Mouse (Mus musculus): ENCODE measurements around the gene Gm20517.

The Gm20517 gene

DNA sequence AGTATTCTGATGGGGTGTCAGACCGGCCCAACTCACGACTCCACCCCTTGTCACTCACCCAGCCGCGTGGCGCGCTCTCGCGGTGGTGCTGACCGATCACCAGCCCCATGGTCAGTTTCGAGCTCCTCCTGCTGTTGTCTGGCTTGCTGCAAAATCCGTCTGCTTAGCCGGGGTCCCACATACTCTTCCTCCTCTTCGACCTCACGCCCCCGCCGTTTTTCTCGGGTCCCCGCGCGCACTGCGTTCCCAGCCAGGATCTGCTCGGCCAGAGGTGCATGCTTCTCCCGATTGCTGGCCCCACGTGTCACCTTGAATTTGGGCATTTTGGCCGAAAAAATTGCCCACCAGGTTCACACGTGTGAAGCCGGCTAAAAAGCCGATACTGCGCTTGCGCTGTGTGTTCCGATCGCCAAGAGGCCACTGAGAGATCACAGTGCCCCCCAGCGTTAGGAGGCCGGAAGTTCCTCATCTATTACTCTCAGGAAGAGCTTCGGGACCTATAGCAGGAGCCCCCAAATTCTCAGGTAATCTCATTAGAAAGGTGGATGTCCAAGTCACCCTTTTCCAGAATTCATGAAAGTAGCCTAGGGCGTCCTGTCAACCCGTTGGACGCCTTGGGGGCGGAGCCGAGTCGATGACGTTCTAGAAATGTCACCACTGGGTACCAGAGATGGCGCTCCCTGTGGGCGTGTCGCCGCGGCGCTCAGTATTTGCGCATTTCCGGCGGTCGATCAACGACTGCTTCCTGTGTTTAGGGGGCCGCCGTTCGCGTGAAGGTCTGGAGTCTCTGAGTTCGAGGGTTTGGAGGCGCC, at the start of gene Gm20517, which contains the start of the genes Bysl and Med20:
TSS of gene Gm20517 (plus strand) at position 741 of the 812 bp plus-strand sequence.
TSS of gene Bysl (minus strand) at position 644 of the 812 bp plus-strand sequence.
TSS of gene Med20 (plus strand) at position 734 of the 812 bp plus-strand sequence.
- in situ Hi-C loops (cut with MboI; ENCODE audit: unreplicated experiment in 2 of 2), result loop anchor here (5.0 to 10.0 kb wide), 5 partner anchors 76 to 494 kb away; partner anchors contain the start of genes Mrps10 (in 2 of the 2), Frs3 (in 1 of the 2), Gm21981 (in 1 of the 2) and Prickle4 (in 1 of the 2)

DNA sequence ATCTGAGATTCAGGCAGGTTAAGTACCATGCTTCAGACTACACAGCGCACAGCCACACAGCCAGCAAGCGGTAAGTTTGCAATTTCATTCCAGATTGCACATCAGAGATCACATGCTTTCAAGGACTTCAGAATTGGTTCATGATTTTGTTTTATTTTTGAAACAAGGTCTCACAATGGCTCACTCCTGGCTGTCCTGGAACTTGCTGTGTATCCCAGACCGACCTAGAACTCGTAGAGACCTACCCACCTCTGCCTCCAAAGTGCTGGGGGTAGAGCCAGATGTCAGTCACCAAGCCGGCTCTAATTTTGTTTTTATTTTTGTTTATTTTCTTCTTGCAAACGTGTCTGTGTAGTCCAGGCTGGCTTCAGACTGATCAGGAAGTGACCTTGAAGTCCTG, 48.5 kb upstream of the Gm20517 start:
- in situ Hi-C loops (cut with MboI; ENCODE audit: unreplicated experiment in 2 of 2), result no loop called here

DNA sequence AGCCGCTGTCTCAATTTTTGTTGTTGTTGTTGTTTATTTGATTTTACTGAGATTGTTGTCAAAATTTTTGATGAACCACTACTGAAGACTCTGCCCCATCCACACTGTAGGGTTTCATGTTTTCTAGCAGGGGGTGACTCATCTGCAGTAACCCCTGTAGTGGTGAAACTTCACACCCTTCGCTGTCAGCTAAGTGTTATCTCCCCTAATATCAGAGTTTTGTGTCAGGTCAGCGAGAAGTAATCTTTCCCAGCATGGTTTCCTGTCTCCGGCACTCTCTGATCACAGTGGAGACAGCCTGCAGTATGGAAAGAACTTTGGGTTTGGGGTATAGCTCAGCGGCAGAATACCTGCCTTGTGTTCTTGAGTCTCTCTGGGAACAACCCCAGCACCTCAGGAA, 46.8 kb upstream of the Gm20517 start:
- in situ Hi-C loops (cut with MboI; ENCODE audit: unreplicated experiment in 2 of 2), result no loop called here

DNA sequence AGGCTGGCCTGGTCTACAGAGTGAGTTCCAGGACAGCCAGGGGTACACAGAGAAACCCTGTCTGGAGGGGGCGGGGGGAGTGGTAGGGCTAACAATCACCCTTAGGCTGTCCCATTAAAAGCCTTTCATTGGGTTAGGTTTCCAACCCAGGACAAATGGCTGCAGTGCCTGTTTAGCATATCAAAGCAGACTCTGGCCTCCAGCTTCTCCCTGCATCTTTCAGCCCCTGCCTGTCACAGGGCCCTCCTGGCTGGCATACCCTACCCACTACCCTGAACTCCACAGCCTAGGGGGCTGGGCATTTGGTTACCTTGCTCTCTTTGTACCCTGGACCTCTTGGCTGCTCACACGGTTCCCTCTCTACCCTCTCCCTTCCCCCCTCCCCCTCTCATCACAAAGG, 45.3 kb upstream of the Gm20517 start:
- in situ Hi-C loops (cut with MboI; ENCODE audit: unreplicated experiment in 2 of 2), result no loop called here

DNA sequence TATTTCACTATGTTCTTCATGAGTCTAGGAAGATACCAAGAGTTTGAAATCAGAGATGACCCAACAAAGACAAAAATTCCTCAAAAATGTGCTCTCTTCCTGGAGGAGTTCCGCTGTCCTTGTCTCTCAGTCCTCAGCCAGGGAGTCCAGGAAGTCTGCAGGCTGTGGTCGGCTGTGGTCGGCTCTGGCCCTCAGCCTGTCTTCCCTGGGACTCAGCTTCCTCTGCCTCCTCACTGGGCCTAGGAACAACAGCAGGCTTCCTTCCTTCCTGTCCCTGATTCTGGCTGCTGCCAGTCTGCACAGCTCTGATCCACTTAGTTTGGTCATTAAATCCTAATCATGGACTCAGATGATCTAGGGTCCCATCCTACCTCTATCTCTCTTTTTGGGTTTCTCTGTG, 44.1 kb upstream of the Gm20517 start:
- in situ Hi-C loops (cut with MboI; ENCODE audit: unreplicated experiment in 2 of 2), result no loop called here

DNA sequence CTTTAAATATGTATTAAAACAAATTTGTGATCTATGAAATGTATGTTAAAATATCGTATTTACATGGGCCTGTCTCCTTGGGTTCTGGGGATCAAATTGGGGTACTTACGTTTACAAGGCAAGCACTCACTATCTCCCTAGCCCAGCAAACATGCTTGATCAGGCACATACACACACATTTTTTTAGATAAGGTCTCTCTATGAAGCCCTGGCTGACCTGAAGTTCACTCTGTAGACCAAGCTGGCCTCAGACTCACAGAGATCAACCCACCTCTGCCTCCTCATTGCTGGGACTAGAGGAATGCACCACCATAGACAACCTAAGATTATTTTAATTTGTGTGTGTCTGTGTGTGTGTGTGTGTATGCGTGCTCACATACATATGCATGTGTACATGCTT, 43.0 kb upstream of the Gm20517 start:
- in situ Hi-C loops (cut with MboI; ENCODE audit: unreplicated experiment in 2 of 2), result no loop called here

DNA sequence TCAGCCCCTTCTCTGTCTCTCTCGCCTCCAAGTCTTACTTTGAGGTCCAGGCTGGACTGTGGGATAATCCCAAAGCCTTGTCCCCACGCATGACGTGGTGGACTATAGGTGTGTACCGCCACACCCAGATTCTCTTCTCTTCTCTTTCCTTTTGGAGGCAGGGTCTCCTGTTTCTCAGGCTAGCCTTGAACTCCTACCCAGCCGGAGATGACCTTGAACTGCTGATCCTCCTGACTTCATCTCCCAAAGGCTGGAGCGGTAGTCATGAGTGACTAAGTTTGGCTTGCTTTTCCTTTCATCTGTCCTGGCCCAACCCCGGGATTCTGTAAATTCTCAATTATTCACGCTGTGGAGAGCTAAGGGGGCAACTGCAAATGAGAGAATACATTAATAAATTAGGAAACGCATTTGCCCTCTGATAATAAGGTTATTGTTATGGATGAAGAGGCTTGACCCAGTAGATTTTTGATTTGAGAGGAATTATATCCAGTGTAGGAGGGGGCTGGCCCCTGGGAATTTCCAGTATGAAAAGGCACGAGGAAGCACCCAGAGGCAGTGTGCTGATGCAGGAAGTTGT, 42.4 kb upstream of the Gm20517 start:
- in situ Hi-C loops (cut with MboI; ENCODE audit: unreplicated experiment in 2 of 2), result no loop called here

DNA sequence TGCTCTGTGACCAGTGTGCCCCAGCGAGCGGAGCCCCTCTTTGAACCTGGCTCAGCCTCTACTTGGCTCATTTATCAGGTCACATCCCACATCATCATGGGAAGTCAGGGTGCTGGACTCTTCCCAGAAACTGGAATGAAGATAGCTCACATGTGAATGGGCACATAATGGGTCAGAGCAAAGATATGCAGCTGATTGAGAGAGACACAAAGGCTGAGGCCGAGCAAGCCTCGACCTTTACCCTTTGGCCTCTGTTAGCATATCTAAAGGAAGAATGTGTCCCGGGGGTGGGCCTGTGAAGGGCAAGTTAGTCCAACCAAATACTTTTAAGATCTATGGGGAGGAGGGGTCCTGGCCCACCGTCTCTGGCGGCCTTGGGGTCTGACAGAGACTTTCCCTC, 39.8 kb upstream of the Gm20517 start:
- in situ Hi-C loops (cut with MboI; ENCODE audit: unreplicated experiment in 2 of 2), result no loop called here

DNA sequence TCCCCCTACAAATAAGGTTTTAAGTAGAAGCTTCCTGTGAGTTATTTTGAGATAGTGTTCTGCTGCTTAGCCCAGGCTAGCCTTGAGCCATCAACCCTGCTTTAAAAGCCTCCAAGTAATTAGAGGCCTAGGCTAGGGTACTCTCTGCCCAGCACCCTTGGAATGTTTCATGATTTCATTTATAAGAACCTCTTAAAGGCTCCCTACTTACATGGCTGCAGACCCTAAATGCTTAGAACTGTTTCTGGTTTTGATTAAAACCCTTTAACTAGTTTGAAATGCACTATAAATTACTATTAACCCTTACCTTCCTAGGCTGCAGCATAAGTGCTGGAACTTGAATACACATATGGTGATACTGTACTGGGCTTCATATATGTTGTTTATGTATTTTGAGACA, 39.0 kb upstream of the Gm20517 start:
- in situ Hi-C loops (cut with MboI; ENCODE audit: unreplicated experiment in 2 of 2), result no loop called here

DNA sequence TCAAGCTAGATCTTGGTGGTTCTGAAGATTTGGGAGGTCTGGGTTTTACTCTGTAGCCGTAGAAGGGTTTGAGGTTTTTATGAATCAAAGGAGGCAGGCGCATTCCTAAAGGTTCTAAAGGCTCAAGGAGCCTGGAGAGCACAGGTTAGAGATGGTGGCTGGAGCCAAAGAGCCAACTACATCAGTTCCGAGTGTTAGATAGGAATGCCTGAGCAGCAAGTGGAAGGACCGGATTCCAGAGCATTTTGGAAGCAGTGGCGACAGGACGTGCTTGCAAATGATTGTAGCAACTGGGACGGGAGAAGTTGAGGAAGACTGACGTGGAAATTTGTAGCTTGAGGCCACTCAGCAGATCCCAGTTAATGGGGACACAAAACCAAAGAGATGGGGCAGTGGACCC, 37.4 kb upstream of the Gm20517 start:
- in situ Hi-C loops (cut with MboI; ENCODE audit: unreplicated experiment in 2 of 2), result no loop called here

DNA sequence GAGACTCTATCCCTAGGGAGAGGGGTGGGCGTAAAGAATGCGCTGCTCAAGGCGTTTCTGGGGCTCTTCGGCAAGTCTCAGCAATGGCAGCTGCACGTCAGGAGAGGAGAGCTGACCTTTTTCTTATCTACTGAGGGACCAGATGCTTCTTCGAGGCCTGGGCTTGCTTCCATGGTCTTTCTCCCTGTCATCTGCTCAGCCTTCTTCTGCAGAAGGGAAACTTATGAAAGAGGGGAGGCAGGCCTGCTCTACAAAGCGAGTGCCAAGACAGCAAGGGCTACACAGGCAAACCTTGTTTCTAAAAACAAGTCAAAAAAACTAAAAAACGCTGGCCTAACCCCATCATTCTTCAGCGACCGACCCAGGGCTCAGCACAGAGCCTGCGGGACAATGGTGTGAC, 36.6 kb upstream of the Gm20517 start:
- in situ Hi-C loops (cut with MboI; ENCODE audit: unreplicated experiment in 2 of 2), result no loop called here

DNA sequence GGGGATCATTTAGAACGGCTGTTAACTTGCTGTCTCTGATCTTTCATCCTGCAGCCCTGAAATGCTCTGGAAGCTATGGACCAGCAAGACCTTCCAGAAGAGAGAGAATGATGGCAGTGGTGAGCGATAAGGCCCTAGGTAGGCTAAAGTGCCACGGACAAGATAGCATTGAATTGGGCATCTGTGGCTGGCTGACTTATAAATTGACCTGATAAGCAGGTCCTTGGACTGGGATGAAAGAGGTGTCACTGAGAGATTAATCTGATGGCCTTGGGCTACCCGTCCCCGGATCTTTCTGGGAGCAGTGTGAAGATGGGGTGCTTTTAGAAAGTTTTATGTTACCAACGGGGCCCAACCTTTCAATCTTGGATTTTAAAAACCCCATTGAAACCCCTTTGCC, 32.7 kb upstream of the Gm20517 start:
- in situ Hi-C loops (cut with MboI; ENCODE audit: unreplicated experiment in 2 of 2), result no loop called here

DNA sequence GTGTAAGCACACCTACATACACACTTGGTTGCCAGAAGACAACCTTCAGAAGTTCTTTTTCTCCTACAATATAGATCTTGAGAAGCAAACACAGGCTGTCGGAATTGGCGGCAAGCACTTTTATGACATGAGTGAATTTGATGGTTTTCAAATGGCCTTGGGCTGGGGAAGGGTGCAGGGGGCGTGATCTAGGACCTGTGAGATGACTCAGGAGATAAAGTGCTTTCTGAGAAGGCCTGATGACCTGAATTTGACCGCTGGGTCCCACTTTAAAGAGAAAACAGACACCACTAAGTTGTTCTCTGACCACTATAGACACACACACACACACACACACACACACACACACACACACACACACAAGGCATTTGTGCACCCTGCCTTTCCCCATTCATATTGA, 30.4 kb upstream of the Gm20517 start:
- in situ Hi-C loops (cut with MboI; ENCODE audit: unreplicated experiment in 2 of 2), result no loop called here

DNA sequence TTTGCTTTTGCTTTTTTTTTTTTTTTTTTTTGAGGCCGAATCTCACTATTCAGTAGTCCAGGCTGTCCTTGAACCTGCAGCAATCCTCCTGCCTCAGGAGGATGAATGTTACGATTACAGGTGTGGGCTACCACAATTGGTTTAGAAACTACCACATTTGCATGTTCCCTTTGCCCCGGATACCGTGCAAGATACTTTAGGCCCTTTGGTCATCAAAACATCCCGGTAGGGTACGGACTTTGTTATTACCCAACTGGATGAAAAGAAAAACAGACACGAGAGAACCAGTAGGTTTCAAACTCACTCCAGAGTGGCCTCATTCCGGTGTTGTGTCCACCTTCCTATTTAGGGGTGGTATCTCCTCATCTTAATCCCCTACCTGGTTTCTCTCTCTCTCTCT, 22.9 kb upstream of the Gm20517 start:
- in situ Hi-C loops (cut with MboI; ENCODE audit: unreplicated experiment in 2 of 2), result no loop called here

DNA sequence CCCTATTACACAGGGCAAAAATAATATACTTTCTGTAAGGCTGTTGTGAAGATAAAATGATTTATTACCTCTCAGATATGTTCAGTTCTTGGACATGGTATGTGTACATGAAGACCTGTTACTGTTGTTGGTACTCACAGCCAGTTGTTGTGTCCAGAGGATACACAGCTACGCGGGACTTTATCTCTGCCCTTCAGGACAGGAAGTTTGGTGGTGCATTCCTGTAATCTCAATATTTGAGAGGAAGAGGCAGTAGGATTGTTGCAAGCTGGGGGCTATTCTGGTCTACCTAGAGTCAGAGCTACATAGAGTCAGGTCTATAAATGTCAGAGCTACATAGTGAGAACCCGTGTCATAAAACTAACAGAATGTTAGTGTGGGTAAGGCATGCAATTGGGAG, 20.3 kb upstream of the Gm20517 start:
- in situ Hi-C loops (cut with MboI; ENCODE audit: unreplicated experiment in 2 of 2), result loop anchor here in 1 of 2 experiments (5.0 kb wide), 1 partner anchor 34 kb away; no protein-coding TSS in a partner anchor

DNA sequence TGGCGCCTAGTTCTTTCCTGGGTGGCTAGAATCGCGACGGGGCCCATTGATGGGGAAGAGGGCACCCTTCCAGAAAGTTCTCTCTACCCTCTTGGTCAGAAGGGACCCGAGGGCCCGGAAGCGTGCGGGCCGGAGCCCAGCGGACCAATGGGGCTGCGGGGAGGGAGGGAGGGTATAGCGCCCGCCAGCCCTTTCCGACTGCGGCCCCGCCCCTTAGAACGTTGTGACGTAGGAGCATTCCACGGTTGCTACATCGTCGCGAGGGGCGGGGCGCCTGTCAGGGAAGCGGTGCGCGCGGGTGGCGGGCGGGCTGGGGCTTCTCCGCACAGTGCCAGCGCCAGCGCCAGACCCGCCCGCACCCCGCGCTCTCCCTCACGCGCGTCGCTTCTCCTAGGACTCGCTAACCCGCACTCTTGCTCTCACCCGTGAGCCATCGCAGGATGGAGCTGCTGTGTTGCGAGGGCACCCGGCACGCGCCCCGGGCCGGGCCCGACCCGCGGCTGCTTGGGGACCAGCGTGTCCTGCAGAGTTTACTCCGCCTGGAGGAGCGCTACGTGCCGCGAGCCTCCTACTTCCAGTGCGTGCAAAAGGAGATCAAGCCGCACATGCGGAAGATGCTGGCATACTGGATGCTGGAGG, 18.1 kb upstream of the Gm20517 start:
- in situ Hi-C loops (cut with MboI; ENCODE audit: unreplicated experiment in 2 of 2), result loop anchor here in 1 of 2 experiments (5.0 kb wide), 1 partner anchor 36 kb away; no protein-coding TSS in a partner anchor

DNA sequence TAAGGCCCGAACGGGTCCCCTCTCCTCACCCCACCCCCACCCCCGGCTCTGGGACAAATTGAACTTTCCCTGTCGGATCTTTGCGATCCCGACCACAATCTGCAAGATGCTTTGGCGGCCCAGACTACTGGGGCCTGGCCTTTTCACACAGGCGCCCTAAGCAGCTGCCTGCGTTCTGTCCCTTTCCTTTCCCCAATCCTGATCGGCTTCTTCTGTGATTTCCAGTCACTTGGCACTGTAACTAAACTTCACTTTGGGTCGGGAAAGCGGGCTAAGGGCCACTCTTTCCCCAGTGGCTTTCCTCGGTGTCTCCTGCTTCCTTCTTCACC, 17.6 kb upstream of the Gm20517 start:
- in situ Hi-C loops (cut with MboI; ENCODE audit: unreplicated experiment in 2 of 2), result loop anchor here in 1 of 2 experiments (5.0 kb wide), 1 partner anchor 37 kb away; no protein-coding TSS in a partner anchor

DNA sequence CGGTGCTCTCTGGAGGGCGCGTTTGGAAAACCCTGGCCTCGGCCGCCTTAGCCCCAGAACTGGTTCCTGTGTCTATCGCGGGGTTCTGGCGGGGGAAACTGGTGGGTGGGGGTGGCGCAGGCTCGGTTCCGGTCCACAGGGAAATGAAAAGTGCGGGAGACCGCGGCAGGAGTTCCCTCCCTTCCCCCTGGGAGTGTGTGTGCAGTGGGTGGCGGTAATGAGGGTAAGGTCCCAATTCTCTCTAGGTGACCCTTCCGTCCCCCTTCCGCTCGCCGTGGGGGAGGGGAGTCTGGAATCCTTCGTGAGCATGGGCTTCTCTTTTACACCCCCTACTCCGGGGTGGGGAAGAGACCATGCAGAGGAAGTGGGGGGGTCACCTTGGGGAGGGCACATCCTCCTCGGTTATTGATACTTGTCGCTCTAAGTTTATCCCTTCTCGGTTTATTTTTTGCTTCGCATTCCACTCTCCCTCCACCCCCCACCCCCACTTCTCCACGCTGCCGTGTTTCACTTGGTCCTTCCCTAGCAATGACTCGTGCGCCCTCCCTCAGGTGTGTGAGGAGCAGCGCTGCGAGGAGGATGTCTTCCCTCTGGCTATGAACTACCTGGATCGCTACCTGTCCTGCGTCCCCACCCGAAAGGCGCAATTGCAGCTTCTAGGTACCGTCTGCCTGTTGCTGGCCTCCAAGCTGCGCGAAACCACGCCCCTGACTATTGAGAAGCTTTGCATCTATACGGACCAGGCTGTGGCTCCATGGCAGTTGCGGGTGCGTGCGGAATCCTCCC, 17.0 kb upstream of the Gm20517 start:
- in situ Hi-C loops (cut with MboI; ENCODE audit: unreplicated experiment in 2 of 2), result loop anchor here in 1 of 2 experiments (5.0 kb wide), 1 partner anchor 37 kb away; no protein-coding TSS in a partner anchor

DNA sequence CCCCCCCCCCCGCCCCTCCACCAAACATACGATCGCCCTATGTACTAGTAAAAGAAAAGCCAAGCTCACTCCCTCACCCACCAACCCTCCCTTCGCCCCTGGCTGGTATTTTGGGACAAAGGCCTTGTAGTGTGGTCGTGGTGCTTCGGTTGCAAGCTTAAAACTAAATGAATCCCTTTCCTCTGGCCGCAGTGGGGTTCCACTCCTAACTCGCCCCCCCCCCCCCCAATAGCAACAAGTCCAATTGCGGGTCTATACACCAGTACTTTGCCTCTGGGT, 16.5 kb upstream of the Gm20517 start:
- in situ Hi-C loops (cut with MboI; ENCODE audit: unreplicated experiment in 2 of 2), result loop anchor here (5.0 kb wide), 2 partner anchors 38 to 83 kb away; no protein-coding TSS in a partner anchor

DNA sequence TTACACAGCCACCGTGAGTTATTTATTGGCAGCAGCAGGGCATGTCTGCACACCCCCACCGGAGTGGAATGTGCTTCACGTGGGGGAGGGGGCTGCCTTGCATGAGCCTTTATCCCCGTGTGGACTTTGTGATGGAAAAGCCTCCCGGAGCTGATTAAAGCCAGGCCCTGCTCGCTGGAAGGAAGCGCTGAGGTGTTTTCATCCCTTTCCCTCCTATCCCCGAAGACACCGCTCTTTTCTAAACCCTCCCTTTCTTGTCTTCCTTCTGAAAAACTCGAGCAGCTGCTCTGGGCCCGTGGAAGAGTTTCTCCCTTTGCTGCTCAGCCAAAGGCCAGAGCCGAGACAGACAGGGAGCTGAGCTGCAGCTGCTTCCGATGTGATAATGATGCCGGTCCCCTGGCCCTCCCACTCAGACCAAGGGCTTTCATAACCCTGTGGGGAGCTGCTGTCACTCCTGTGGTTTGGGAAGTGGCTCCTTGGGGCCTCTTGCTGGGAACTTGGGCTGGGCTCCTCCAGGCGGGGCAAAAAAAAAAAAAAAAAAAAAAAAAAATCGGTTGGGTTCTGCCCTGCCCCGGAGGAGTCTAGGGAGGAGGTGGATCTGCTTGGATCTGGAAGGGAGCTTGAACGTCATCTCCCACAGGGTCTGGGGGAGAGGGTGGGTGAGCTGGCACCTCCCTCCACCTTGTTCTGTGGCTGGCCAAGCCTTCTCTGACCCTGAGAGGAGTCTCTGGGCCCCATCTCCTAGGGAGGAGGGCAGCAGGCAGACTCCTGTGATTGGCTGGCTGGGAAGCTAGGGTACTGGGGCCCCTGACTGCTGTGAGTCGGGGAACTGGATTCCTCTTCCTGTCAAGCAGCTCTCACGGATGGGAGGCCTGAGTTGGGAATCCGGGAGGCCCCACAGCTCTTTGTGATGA, 15.9 kb upstream of the Gm20517 start:
- in situ Hi-C loops (cut with MboI; ENCODE audit: unreplicated experiment in 2 of 2), result loop anchor here in 1 of 2 experiments (5.0 kb wide), 2 partner anchors 38 to 83 kb away; no protein-coding TSS in a partner anchor
